Mouse (Mus musculus) small intestine, adult 2 months (tissue): ENCODE results near the gene Mgea5. TPM values are rescaled to one million over a fixed set of nuclear protein-coding genes. Genes with fewer than 3 reads are reported as not detected.
A peak's percentile ranks its signal among the peaks of the same experiment; 100 is the strongest.

Experiments used
- H3K27ac ChIP-seq: fragments of 200-500 bp; 2 replicates; pipeline ENCODE4 v1.5.1; 2012; ENCODE audit warnings: low read depth, low read length, control low read depth, inconsistent platforms; ENCODE audit not compliant: insufficient read depth
- H3K27me3 ChIP-seq: fragments of 200-500 bp; 2 replicates; pipeline ENCODE4 v1.6.1; 2012; ENCODE audit warnings: mild to moderate bottlenecking, moderate library complexity, low read length, inconsistent platforms; ENCODE audit not compliant: control insufficient read depth, insufficient read depth
- H3K36me3 ChIP-seq: fragments of 200-500 bp; 2 replicates; pipeline ENCODE4 v1.6.1; 2012; ENCODE audit warnings: mild to moderate bottlenecking, low read length, control low read depth, inconsistent platforms; ENCODE audit not compliant: control insufficient read depth, insufficient read depth
- H3K4me1 ChIP-seq: fragments of 200-500 bp; 2 replicates; pipeline ENCODE4 v1.6.1; 2012; ENCODE audit warnings: low read length, inconsistent platforms, mixed read lengths; ENCODE audit not compliant: control insufficient read depth, insufficient read depth, insufficient read length
- H3K4me3 ChIP-seq: fragments of 200-500 bp; 2 replicates; pipeline ENCODE4 v1.5.1; 2012; ENCODE audit warnings: low read depth, mild to moderate bottlenecking, control low read depth, inconsistent platforms, low read length, moderate library complexity
- CTCF ChIP-seq: fragments of 200-500 bp; IDR thresholded peaks from 2 replicates; pipeline ENCODE4 v1.5.1; 2012; ENCODE audit warnings: low read depth, mild to moderate bottlenecking, control low read depth, inconsistent platforms, low read length, moderate library complexity, mixed read lengths; ENCODE audit not compliant: insufficient replicate concordance, insufficient read length; ENCODE audit errors: extremely low read depth
- POLR2A ChIP-seq: fragments of 200-500 bp; IDR thresholded peaks from 2 replicates; pipeline ENCODE4 v1.6.1; 2012; ENCODE audit warnings: low read depth, mild to moderate bottlenecking, control low read depth, inconsistent platforms, low read length, moderate library complexity
- WGBS: fragments of 180-500 bp; shearing (Covaris S2); methylation state at CpG from one replicate; pipeline ENCODE4 v1.1.7; 2018; 5-methylcytosine and 5-hydroxymethylcytosine counted together
- polyA plus RNA-seq: library from polyadenylated mRNA; depleted of rRNA; stranded (reverse); fragments of >200 nt; gene quantifications from 2 replicates; pipeline ENCODE4 v1.2.3, GENCODE M21; 2012; rRNA removed

The Mgea5 gene
- 3.4 and 8.3 TPM in 2 replicates for polyA plus RNA-seq

- Histone ChIP-seq H3K4me3 (peak within 1 kb of the TSS; percentile 96), H3K36me3 (peaks cover 9% of the 10 kb centered on the region), H3K4me1 (peaks cover 8% of the 10 kb centered on the region), H3K27me3 (no peaks in the 10 kb centered on the region), H3K27ac (peak within 1 kb of the TSS; percentile 91)
- WGBS = under 1% methylated on average over 70 of the region's 71 CpGs
- peak; percentile 93 for TF ChIP-seq POLR2A
- TF ChIP-seq CTCF = no peak
Measured at GRCm38 (mm10) chr19:45783181-45783932, at the start of gene Mgea5. Mgea5 (minus strand) TSS chr19:45783837.

- Histone ChIP-seq H3K36me3 (no peaks in the 10 kb centered on the region), H3K4me3 (no peak overlapping the region), H3K27me3 (no peaks in the 10 kb centered on the region), H3K27ac (no peak overlapping the region), H3K4me1 (no peaks in the 10 kb centered on the region)
- no peak for TF ChIP-seq CTCF
- no peak for TF ChIP-seq POLR2A
- 30% methylated on average over 2 of the region's 2 CpGs for WGBS
Measured at GRCm38 (mm10) chr19:45830679-45831078, 47.0 kb upstream of the Mgea5 start.

- Histone ChIP-seq H3K27ac (no peak overlapping the region), H3K27me3 (no peaks in the 10 kb centered on the region), H3K4me1 (no peaks in the 10 kb centered on the region), H3K36me3 (no peaks in the 10 kb centered on the region), H3K4me3 (no peak overlapping the region)
- TF ChIP-seq POLR2A = no peak
- TF ChIP-seq CTCF = peak; percentile 9; the same call in 1 of the 2 replicates
- WGBS = 94% methylated on average over 3 of the region's 3 CpGs
Measured at GRCm38 (mm10) chr19:45827736-45828135, 44.1 kb upstream of the Mgea5 start.

- Histone ChIP-seq H3K36me3 (no peaks in the 10 kb centered on the region), H3K4me1 (no peaks in the 10 kb centered on the region), H3K27ac (no peak overlapping the region), H3K27me3 (no peaks in the 10 kb centered on the region), H3K4me3 (no peak overlapping the region)
- TF ChIP-seq CTCF (no peak), POLR2A (no peak)
- 67% methylated on average over 5 of the region's 5 CpGs for WGBS
Measured at GRCm38 (mm10) chr19:45827125-45827524, 43.5 kb upstream of the Mgea5 start.

GRCm38 (mm10) chr19:45826146-45826545 is 42.5 kb upstream of the Mgea5 start:
- H3K27ac ChIP-seq = no peak overlapping the region
- WGBS = 75% methylated on average over 3 of the region's 3 CpGs
- H3K36me3 ChIP-seq = no peaks in the 10 kb centered on the region
- H3K27me3 ChIP-seq = no peaks in the 10 kb centered on the region
- no peak for TF ChIP-seq CTCF
- no peak for TF ChIP-seq POLR2A
- H3K4me1 ChIP-seq = no peaks in the 10 kb centered on the region
- H3K4me3 ChIP-seq = no peak overlapping the region

- Histone ChIP-seq H3K4me3 (no peak overlapping the region), H3K27ac (no peak overlapping the region), H3K36me3 (peaks cover 19% of the 10 kb centered on the region), H3K4me1 (no peaks in the 10 kb centered on the region), H3K27me3 (no peaks in the 10 kb centered on the region)
- TF ChIP-seq CTCF = no peak
- TF ChIP-seq POLR2A = no peak
- WGBS = 83% methylated on average over 5 of the region's 5 CpGs
Measured at GRCm38 (mm10) chr19:45821832-45822231, 38.2 kb upstream of the Mgea5 start.

- Histone ChIP-seq H3K36me3 (peaks cover 19% of the 10 kb centered on the region), H3K4me1 (no peaks in the 10 kb centered on the region), H3K27me3 (peaks cover 11% of the 10 kb centered on the region), H3K27ac (no peak overlapping the region), H3K4me3 (no peak overlapping the region)
- TF ChIP-seq POLR2A (no peak), CTCF (no peak)
- 76% methylated on average over 11 of the region's 11 CpGs for WGBS
Measured at GRCm38 (mm10) chr19:45817816-45818490, 34.3 kb upstream of the Mgea5 start.
